Mouse (Mus musculus): ENCODE results near the gene Wasf1. TPM values are rescaled to one million over a fixed set of nuclear protein-coding genes. Genes with fewer than 3 reads are reported as not detected.

Wasf1 gene
- polyA plus RNA-seq, 1 experiment from 2014 or later, result 55.3 TPM

DNA sequence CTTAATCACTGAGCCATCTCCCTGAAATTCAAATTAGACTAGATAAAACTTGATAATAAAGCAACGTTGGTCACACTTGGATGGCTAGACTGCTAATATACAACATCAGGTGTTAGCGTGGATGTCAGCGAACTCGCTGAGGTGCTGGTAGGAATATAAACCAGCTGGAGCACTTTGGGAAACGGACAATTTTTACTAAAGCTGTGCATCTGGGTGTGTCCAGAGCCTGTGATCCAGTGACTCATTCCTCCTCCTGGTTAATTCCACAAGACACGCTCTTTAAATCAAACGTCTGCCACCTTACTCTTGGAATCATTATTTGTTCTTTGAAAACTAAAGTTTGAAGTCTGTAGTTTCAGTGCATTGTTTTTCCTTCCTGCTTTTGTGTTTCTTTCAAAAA is 23.5 kb downstream of the Wasf1 start:
- H3K9ac ChIP-seq (ENCODE audit: low read length), result no peak overlapping the region
- H3K9me3 ChIP-seq (ENCODE audit: control insufficient read depth, low read length), result no peaks in the 10 kb centered on the region
- no peaks in the 10 kb centered on the region for H3K27me3 ChIP-seq (ENCODE audit: control insufficient read depth, insufficient read depth, low read length)
- no peaks in the 10 kb centered on the region for H3K4me1 ChIP-seq (ENCODE audit: control insufficient read depth, insufficient read depth, low read length)
- no peak overlapping the region for H3K27ac ChIP-seq (ENCODE audit: low read depth, low read length)
- no peak for DNase-seq (ENCODE audit: low spot score, missing footprints)
- no peaks in the 10 kb centered on the region for H3K36me3 ChIP-seq (ENCODE audit: control insufficient read depth, insufficient read depth, low read length)
- no peak overlapping the region for H3K4me3 ChIP-seq (ENCODE audit: low read depth, low read length)
- ATAC-seq (ENCODE audit: low FRiP score), result no peak
- no peak overlapping the region for H3K4me2 ChIP-seq
- WGBS, result 89% methylated on average over 7 of the region's 7 CpGs

DNA sequence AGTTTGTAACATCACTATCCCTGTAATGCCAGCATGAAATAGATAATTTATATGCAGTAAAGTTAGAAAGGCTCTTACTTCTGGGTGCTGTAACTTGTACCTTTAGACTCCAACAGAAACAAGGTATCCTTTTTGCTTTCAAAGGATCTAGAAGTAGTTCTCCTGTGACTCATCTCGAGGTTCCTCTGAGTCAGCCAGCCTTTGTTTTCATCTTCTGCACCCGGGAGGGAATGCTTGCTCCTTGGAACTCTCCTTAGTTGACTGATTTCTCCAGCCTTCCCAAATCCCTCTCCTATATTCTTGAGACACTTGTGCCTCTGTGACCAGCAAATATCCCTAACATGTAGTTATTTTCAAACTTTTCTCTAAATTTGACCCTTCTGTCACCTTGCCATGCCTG is 25.3 kb downstream of the Wasf1 start:
- Histone ChIP-seq H3K36me3 (ENCODE audit: control insufficient read depth, insufficient read depth, low read length) (no peaks in the 10 kb centered on the region), H3K27me3 (ENCODE audit: control insufficient read depth, insufficient read depth, low read length) (no peaks in the 10 kb centered on the region), H3K9ac (ENCODE audit: low read length) (no peak overlapping the region), H3K4me1 (ENCODE audit: control insufficient read depth, insufficient read depth, low read length) (no peaks in the 10 kb centered on the region), H3K27ac (ENCODE audit: low read depth, low read length) (no peak overlapping the region), H3K4me2 (no peak overlapping the region), H3K4me3 (ENCODE audit: low read depth, low read length) (no peak overlapping the region), H3K9me3 (ENCODE audit: control insufficient read depth, low read length) (no peaks in the 10 kb centered on the region; the same call in 1 of the 2 replicates)
- WGBS, result 54% methylated on average over 2 of the region's 2 CpGs
- DNase-seq (ENCODE audit: low spot score, missing footprints), result no peak
- ATAC-seq (ENCODE audit: low FRiP score), result no peak

DNA sequence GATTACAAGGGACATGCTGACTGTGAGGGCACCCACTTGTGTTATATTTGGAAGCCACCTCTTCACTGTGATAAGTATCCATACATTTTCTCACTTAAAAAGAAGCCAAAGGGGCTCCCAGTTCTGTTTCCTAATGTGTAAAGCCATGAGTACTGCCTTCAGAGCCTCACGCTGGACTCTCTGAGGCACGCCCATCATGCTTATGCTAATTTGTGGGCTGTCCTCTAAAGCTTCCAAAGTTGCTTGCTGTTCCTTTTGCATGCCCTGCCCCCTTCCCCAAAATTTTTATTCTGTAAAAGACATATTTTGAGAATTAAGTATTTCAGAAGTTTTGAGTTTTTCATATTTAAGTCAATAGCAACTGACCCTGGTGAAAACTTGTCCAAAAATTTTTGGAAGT is 27.5 kb downstream of the Wasf1 start:
- 66% methylated on average over 2 of the region's 2 CpGs for WGBS
- H3K4me3 ChIP-seq (ENCODE audit: low read depth, low read length), result no peak overlapping the region
- DNase-seq (ENCODE audit: low spot score, missing footprints) (no peak), ATAC-seq (ENCODE audit: low FRiP score) (no peak)
- H3K9ac ChIP-seq (ENCODE audit: low read length), result no peak overlapping the region
- H3K4me2 ChIP-seq, result no peak overlapping the region
- H3K27me3 ChIP-seq (ENCODE audit: control insufficient read depth, insufficient read depth, low read length), result no peaks in the 10 kb centered on the region
- no peaks in the 10 kb centered on the region for H3K4me1 ChIP-seq (ENCODE audit: control insufficient read depth, insufficient read depth, low read length)
- H3K9me3 ChIP-seq (ENCODE audit: control insufficient read depth, low read length), result no peaks in the 10 kb centered on the region; the same call in 1 of the 2 replicates
- no peaks in the 10 kb centered on the region for H3K36me3 ChIP-seq (ENCODE audit: control insufficient read depth, insufficient read depth, low read length)
- H3K27ac ChIP-seq (ENCODE audit: low read depth, low read length), result no peak overlapping the region

GRCm38 (mm10) chr10:40915240-40915639 is 32.0 kb downstream of the Wasf1 start:
- no peak overlapping the region for H3K4me3 ChIP-seq (ENCODE audit: low read depth, low read length)
- H3K36me3 ChIP-seq (ENCODE audit: control insufficient read depth, insufficient read depth, low read length), result no peaks in the 10 kb centered on the region
- 87% methylated on average over 2 of the region's 2 CpGs for whole genome bisulfite sequencing
- no peak for DNase-seq (ENCODE audit: low spot score, missing footprints)
- no peaks in the 10 kb centered on the region; the same call in 1 of the 2 replicates for H3K9me3 ChIP-seq (ENCODE audit: control insufficient read depth, low read length)
- H3K4me1 ChIP-seq (ENCODE audit: control insufficient read depth, insufficient read depth, low read length), result no peaks in the 10 kb centered on the region
- no peak for ATAC-seq (ENCODE audit: low FRiP score)
- H3K9ac ChIP-seq (ENCODE audit: low read length), result no peak overlapping the region
- no peaks in the 10 kb centered on the region for H3K27me3 ChIP-seq (ENCODE audit: control insufficient read depth, insufficient read depth, low read length)
- no peak overlapping the region for H3K27ac ChIP-seq (ENCODE audit: low read depth, low read length)
- no peak overlapping the region for H3K4me2 ChIP-seq

- H3K9me3 ChIP-seq (ENCODE audit: control insufficient read depth, low read length), result no peaks in the 10 kb centered on the region
- H3K9ac ChIP-seq (ENCODE audit: low read length), result no peak overlapping the region
- no peaks in the 10 kb centered on the region for H3K4me1 ChIP-seq (ENCODE audit: control insufficient read depth, insufficient read depth, low read length)
- no peaks in the 10 kb centered on the region for H3K36me3 ChIP-seq (ENCODE audit: control insufficient read depth, insufficient read depth, low read length)
- ATAC-seq (ENCODE audit: low FRiP score), result no peak
- no peaks in the 10 kb centered on the region for H3K27me3 ChIP-seq (ENCODE audit: control insufficient read depth, insufficient read depth, low read length)
- DNase-seq (ENCODE audit: low spot score, missing footprints), result no peak
- no peak overlapping the region for H3K4me2 ChIP-seq
- WGBS, result 91% methylated on average over 8 of the region's 8 CpGs
- H3K4me3 ChIP-seq (ENCODE audit: low read depth, low read length), result no peak overlapping the region
- no peak overlapping the region for H3K27ac ChIP-seq (ENCODE audit: low read depth, low read length)
These were observed 35.6 kb downstream of the Wasf1 start for GRCm38 (mm10) chr10:40918669-40919440.

GRCm38 (mm10) chr10:40919464-40919863 is 36.2 kb downstream of the Wasf1 start:
- ATAC-seq (ENCODE audit: low FRiP score) (no peak), DNase-seq (ENCODE audit: low spot score, missing footprints) (no peak)
- H3K36me3 ChIP-seq (ENCODE audit: control insufficient read depth, insufficient read depth, low read length), result no peaks in the 10 kb centered on the region
- H3K4me1 ChIP-seq (ENCODE audit: control insufficient read depth, insufficient read depth, low read length), result no peaks in the 10 kb centered on the region
- no peak overlapping the region for H3K27ac ChIP-seq (ENCODE audit: low read depth, low read length)
- no peaks in the 10 kb centered on the region for H3K27me3 ChIP-seq (ENCODE audit: control insufficient read depth, insufficient read depth, low read length)
- H3K9ac ChIP-seq (ENCODE audit: low read length), result no peak overlapping the region
- WGBS, result 86% methylated on average over 6 of the region's 6 CpGs
- H3K4me3 ChIP-seq (ENCODE audit: low read depth, low read length), result no peak overlapping the region
- no peaks in the 10 kb centered on the region for H3K9me3 ChIP-seq (ENCODE audit: control insufficient read depth, low read length)
- no peak overlapping the region for H3K4me2 ChIP-seq

DNA sequence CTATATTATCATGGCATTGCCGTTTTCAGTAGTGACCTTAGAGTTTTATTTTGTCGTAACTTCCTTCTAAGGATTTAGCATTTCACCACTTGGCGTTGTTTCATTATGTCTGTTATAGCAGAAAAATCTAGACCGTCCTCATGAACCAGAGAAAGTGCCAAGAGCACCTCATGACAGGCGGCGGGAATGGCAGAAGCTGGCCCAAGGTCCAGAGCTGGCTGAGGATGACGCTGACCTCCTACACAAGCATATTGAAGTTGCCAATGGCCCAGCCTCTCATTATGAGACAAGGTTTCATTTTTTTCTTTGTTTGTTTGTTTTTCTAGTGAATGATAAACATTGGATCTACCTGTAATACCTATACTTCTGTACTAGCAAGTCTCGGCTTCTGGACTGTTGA is 49.7 kb downstream of the Wasf1 start:
- H3K27me3 ChIP-seq (ENCODE audit: control insufficient read depth, insufficient read depth, low read length), result no peaks in the 10 kb centered on the region
- WGBS, result 96% methylated on average over 8 of the region's 8 CpGs

DNA sequence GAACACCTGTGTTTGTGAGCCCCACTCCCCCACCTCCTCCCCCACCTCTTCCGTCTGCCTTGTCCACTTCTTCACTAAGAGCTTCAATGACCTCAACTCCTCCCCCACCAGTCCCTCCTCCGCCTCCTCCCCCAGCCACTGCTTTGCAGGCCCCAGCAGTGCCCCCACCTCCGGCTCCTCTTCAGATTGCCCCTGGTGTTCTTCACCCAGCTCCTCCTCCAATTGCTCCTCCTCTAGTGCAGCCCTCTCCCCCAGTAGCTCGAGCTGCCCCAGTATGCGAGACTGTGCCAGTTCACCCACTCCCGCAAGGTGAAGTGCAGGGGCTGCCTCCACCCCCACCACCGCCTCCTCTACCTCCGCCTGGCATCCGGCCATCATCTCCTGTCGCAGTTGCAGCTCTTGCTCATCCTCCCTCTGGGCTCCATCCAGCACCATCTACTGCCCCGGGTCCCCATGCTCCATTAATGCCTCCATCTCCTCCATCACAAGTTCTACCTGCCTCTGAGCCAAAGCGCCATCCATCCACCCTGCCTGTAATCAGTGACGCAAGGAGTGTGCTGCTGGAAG is 53.0 kb downstream of the Wasf1 start:
- 82% methylated on average over 13 of the region's 13 CpGs for whole genome bisulfite sequencing
- Histone ChIP-seq H3K9ac (ENCODE audit: low read length) (no peak overlapping the region), H3K4me2 (no peak overlapping the region), H3K9me3 (ENCODE audit: control insufficient read depth, low read length) (no peaks in the 10 kb centered on the region), H3K36me3 (ENCODE audit: control insufficient read depth, insufficient read depth, low read length) (peaks cover 9% of the 10 kb centered on the region; the same call in 1 of the 2 replicates), H3K27ac (ENCODE audit: low read depth, low read length) (no peak overlapping the region), H3K27me3 (ENCODE audit: control insufficient read depth, insufficient read depth, low read length) (no peaks in the 10 kb centered on the region), H3K4me3 (ENCODE audit: low read depth, low read length) (no peak overlapping the region), H3K4me1 (ENCODE audit: control insufficient read depth, insufficient read depth, low read length) (no peaks in the 10 kb centered on the region)
- DNase-seq (ENCODE audit: low spot score, missing footprints), result no peak
- ATAC-seq (ENCODE audit: low FRiP score), result no peak

More for the DNA sequence above, 49.7 kb downstream of the Wasf1 start:
- DNase-seq (ENCODE audit: low spot score, missing footprints) (no peak), ATAC-seq (ENCODE audit: low FRiP score) (no peak)
- Histone ChIP-seq H3K9me3 (ENCODE audit: control insufficient read depth, low read length) (no peaks in the 10 kb centered on the region), H3K9ac (ENCODE audit: low read length) (no peak overlapping the region), H3K36me3 (ENCODE audit: control insufficient read depth, insufficient read depth, low read length) (peaks cover 9% of the 10 kb centered on the region; the same call in 1 of the 2 replicates), H3K27ac (ENCODE audit: low read depth, low read length) (no peak overlapping the region), H3K4me2 (no peak overlapping the region), H3K4me3 (ENCODE audit: low read depth, low read length) (no peak overlapping the region), H3K4me1 (ENCODE audit: control insufficient read depth, insufficient read depth, low read length) (no peaks in the 10 kb centered on the region)

DNA sequence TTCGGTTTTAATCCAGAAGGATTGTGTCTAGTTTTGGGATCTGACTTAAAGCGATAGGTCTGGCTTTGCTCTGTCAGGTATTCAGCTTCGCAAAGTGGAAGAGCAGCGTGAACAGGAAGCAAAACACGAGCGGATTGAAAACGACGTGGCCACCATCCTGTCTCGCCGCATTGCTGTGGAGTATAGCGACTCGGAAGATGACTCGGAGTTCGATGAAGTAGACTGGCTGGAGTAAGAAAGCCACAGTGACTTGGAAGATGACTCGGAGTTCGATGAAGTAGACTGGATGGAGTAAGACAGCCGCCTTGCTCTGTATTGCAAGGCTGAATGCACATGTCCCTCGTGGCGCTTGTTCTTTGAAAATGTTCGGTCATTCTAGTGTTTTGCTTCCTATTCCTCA is 54.3 kb downstream of the Wasf1 start:
- H3K4me2 ChIP-seq, result no peak overlapping the region
- WGBS, result 93% methylated on average over 20 of the region's 20 CpGs
- H3K36me3 ChIP-seq (ENCODE audit: control insufficient read depth, insufficient read depth, low read length), result peaks cover 7% of the 10 kb centered on the region; the same call in 1 of the 2 replicates
- DNase-seq (ENCODE audit: low spot score, missing footprints), result no peak
- H3K4me1 ChIP-seq (ENCODE audit: control insufficient read depth, insufficient read depth, low read length), result no peaks in the 10 kb centered on the region
- no peaks in the 10 kb centered on the region for H3K9me3 ChIP-seq (ENCODE audit: control insufficient read depth, low read length)
- ATAC-seq (ENCODE audit: low FRiP score), result no peak
- no peak overlapping the region for H3K4me3 ChIP-seq (ENCODE audit: low read depth, low read length)
- no peak overlapping the region for H3K27ac ChIP-seq (ENCODE audit: low read depth, low read length)
- no peaks in the 10 kb centered on the region for H3K27me3 ChIP-seq (ENCODE audit: control insufficient read depth, insufficient read depth, low read length)
- no peak overlapping the region for H3K9ac ChIP-seq (ENCODE audit: low read length)
